Mouse (Mus musculus) liver, embryonic 15.5 days (tissue): ENCODE measurements at regions not wholly inside any gene's neighbourhood (a gene's known extent, or its start where the extent isn't known, plus 50 kb on each side); places are given as distances from the start of the nearest gene placed in this dataset.

Experiments
- ATAC-seq: fragments of 200-750 bp; cut with Nextera tagmentation; 2 replicates; pipeline ENCODE4 v1.8.0; 2017; ENCODE audit warnings: moderate number of reproducible peaks, mild to moderate bottlenecking, moderate library complexity; ENCODE audit not compliant: insufficient read depth
- H3K27ac ChIP-seq: fragments of 300-500 bp; sonication (generic); replicated peaks from 2 replicates; pipeline ENCODE4 v1.5.1; 2015; ENCODE audit warnings: mild to moderate bottlenecking, inconsistent platforms
- H3K27me3 ChIP-seq: fragments of 300-500 bp; sonication (generic); 2 replicates; pipeline ENCODE4 v1.6.1; 2015; ENCODE audit warnings: mild to moderate bottlenecking, inconsistent platforms
- H3K36me3 ChIP-seq: fragments of 300-500 bp; sonication (generic); replicated peaks from 2 replicates; pipeline ENCODE4 v1.6.1; 2015; ENCODE audit warnings: moderate library complexity, mild to moderate bottlenecking, inconsistent platforms
- H3K4me1 ChIP-seq: fragments of 300-500 bp; sonication (generic); replicated peaks from 2 replicates; pipeline ENCODE4 v1.6.1; 2015; ENCODE audit warnings: inconsistent platforms
- H3K4me2 ChIP-seq: fragments of 300-500 bp; sonication (generic); 2 replicates; pipeline ENCODE4 v1.6.1; 2015; ENCODE audit warnings: moderate library complexity, mild to moderate bottlenecking, inconsistent platforms
- H3K4me3 ChIP-seq: fragments of 300-500 bp; sonication (generic); replicated peaks from 2 replicates; pipeline ENCODE4 v1.5.1; 2015; ENCODE audit warnings: mild to moderate bottlenecking, inconsistent platforms
- H3K9ac ChIP-seq: fragments of 300-500 bp; sonication (generic); 2 replicates; pipeline ENCODE4 v1.6.1; 2015; ENCODE audit warnings: moderate library complexity, mild to moderate bottlenecking, inconsistent platforms
- H3K9me3 ChIP-seq: fragments of 300-500 bp; sonication (generic); replicated peaks from 2 replicates; pipeline ENCODE4 v1.6.1; 2016; ENCODE audit warnings: inconsistent platforms
- WGBS: fragments of 180-500 bp; shearing (Covaris S2); methylation state at CpG from one replicate; pipeline ENCODE4 v1.1.7; 2015; ENCODE audit warnings: mixed read lengths; ENCODE audit not compliant: insufficient replicate concordance; 5-methylcytosine and 5-hydroxymethylcytosine counted together

DNA sequence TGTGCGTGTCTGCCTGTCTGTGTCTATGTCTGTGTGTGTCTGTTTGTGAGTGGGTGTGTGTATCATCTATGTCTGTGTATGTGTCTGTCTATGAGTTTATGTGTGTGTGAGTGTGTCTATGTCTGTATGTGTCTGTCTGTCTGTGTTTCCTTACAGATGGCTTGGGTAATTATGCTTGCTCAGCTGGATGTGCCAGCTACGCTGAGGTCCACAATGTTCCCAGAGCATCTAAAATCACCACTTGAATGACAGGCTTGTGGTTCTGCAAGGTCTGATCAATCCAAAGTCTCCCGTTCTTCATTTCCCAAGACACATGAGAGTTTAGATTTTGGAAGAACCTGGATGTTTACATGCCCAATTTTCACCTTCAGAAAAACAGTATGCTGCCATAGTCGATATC, 573.2 kb downstream of the Nfib start:
- Histone ChIP-seq H3K4me1 (no peaks in the 10 kb centered on the region), H3K27me3 (no peaks in the 10 kb centered on the region), H3K27ac (no peak overlapping the region), H3K36me3 (no peaks in the 10 kb centered on the region), H3K9ac (no peak overlapping the region), H3K4me3 (no peak overlapping the region), H3K9me3 (no peaks in the 10 kb centered on the region), H3K4me2 (no peak overlapping the region)
- no peak for ATAC-seq
- 65% methylated on average over 4 of the region's 4 CpGs for WGBS

- Histone ChIP-seq H3K36me3 (no peaks in the 10 kb centered on the region), H3K4me1 (no peaks in the 10 kb centered on the region), H3K4me2 (no peak overlapping the region), H3K27ac (no peak overlapping the region), H3K9ac (no peak overlapping the region), H3K4me3 (no peak overlapping the region), H3K9me3 (no peaks in the 10 kb centered on the region), H3K27me3 (no peaks in the 10 kb centered on the region)
- 33% methylated on average over 1 of the region's 1 CpGs for WGBS
- no peak for ATAC-seq
These were observed 576.1 kb downstream of the Nfib start for GRCm38 (mm10) chr4:82129471-82129870.

DNA sequence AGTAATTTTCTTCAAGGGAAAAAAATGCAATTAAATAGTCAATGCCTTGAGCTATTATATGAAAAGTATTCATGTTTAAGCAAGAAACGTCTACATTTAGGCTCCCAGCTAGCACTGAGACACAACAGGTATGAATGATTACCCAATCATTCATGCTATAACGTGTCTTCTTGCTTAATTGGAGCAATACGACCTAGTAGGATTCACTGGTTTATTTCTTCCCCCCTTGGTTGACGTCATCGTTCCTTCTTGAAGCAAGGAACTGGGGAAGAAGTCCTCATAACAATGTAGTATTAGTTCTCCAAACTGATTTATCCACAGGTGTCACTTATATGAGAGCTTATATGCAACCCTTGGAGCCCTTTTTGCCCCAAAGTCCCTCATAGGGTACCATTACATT, 581.8 kb downstream of the Nfib start:
- ATAC-seq, result no peak

GRCm38 (mm10) chr4:82123101-82123500, 582.4 kb downstream of the Nfib start:
- ATAC-seq, result no peak
- WGBS, result 71% methylated on average over 1 of the region's 1 CpGs
- no peak overlapping the region for H3K27ac ChIP-seq
- no peak overlapping the region for H3K9ac ChIP-seq
- no peak overlapping the region for H3K4me3 ChIP-seq
- no peaks in the 10 kb centered on the region for H3K9me3 ChIP-seq
- H3K27me3 ChIP-seq, result no peaks in the 10 kb centered on the region
- H3K4me1 ChIP-seq, result no peaks in the 10 kb centered on the region
- H3K4me2 ChIP-seq, result no peak overlapping the region
- no peaks in the 10 kb centered on the region for H3K36me3 ChIP-seq

More for the DNA sequence above, 581.8 kb downstream of the Nfib start:
- H3K4me2 ChIP-seq, result no peak overlapping the region
- H3K4me3 ChIP-seq, result no peak overlapping the region
- no peaks in the 10 kb centered on the region for H3K27me3 ChIP-seq
- H3K4me1 ChIP-seq, result no peaks in the 10 kb centered on the region
- 53% methylated on average over 5 of the region's 5 CpGs for WGBS
- no peak overlapping the region for H3K27ac ChIP-seq
- no peak overlapping the region for H3K9ac ChIP-seq
- no peaks in the 10 kb centered on the region for H3K9me3 ChIP-seq
- no peaks in the 10 kb centered on the region for H3K36me3 ChIP-seq

DNA sequence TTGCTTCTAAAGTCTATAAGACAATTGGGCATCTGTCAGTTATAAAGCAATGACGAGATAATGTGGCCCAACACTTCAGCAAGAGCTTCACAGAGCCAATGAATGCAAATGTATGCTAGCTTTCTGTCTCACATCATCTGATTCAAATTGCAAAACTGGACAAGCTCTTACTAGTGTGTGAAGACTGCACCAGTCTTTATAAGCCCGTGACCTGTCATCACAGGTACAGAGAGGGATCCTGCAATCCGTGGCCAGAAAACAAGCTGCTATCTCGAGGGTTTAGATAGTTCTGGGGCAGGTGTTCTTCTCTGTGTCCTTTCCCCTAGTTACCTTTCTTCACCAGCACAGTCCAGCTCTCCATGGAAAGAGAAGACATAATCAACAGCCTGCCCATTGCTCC, 584.8 kb downstream of the Nfib start:
- no peak for ATAC-seq
- H3K4me3 ChIP-seq, result no peak overlapping the region
- H3K4me2 ChIP-seq, result no peak overlapping the region
- H3K36me3 ChIP-seq, result no peaks in the 10 kb centered on the region
- no peaks in the 10 kb centered on the region for H3K9me3 ChIP-seq
- H3K4me1 ChIP-seq, result no peaks in the 10 kb centered on the region
- no peaks in the 10 kb centered on the region for H3K27me3 ChIP-seq
- no peak overlapping the region for H3K9ac ChIP-seq
- WGBS, result 54% methylated on average over 4 of the region's 4 CpGs
- no peak overlapping the region for H3K27ac ChIP-seq

- H3K27ac ChIP-seq, result no peak overlapping the region
- ATAC-seq, result no peak
- H3K4me1 ChIP-seq, result no peaks in the 10 kb centered on the region
- H3K9ac ChIP-seq, result no peak overlapping the region
- no peaks in the 10 kb centered on the region for H3K9me3 ChIP-seq
- no peaks in the 10 kb centered on the region for H3K27me3 ChIP-seq
- H3K4me2 ChIP-seq, result no peak overlapping the region
- H3K36me3 ChIP-seq, result no peaks in the 10 kb centered on the region
- 43% methylated on average over 1 of the region's 1 CpGs for WGBS
- no peak overlapping the region for H3K4me3 ChIP-seq
These were observed 585.2 kb downstream of the Nfib start for GRCm38 (mm10) chr4:82120326-82120725.

DNA sequence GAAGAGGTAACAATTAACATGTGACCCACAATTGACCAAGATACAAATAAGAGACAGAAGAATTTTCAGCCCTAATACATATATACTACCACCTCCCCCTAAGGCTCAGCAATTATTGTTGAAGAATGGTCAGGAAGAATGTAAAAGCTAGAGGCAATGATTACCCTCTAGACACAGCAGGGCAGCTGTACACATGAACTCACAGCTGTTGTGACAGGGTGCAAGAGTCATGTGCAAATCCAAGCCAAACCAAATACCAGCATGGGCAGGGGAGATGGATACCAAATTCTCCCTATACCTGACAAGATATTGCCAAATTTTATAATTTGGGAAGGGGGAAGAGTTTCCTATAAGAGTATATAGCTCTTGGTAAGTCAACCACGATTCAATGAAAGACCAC, 603.7 kb downstream of the Nfib start:
- no peak for ATAC-seq
- 58% methylated on average over 1 of the region's 1 CpGs for WGBS
- H3K4me3 ChIP-seq, result no peak overlapping the region
- no peaks in the 10 kb centered on the region for H3K9me3 ChIP-seq
- H3K9ac ChIP-seq, result no peak overlapping the region
- H3K4me2 ChIP-seq, result no peak overlapping the region
- no peak overlapping the region for H3K27ac ChIP-seq
- H3K4me1 ChIP-seq, result no peaks in the 10 kb centered on the region
- no peaks in the 10 kb centered on the region for H3K36me3 ChIP-seq
- no peaks in the 10 kb centered on the region for H3K27me3 ChIP-seq

GRCm38 (mm10) chr4:82099970-82100368, 605.6 kb downstream of the Nfib start:
- ATAC-seq, result no peak
- Histone ChIP-seq H3K9me3 (no peaks in the 10 kb centered on the region), H3K27me3 (no peaks in the 10 kb centered on the region), H3K4me1 (no peaks in the 10 kb centered on the region), H3K4me3 (no peak overlapping the region), H3K27ac (no peak overlapping the region), H3K4me2 (no peak overlapping the region), H3K36me3 (no peaks in the 10 kb centered on the region), H3K9ac (no peak overlapping the region)
- 63% methylated on average over 6 of the region's 6 CpGs for WGBS

GRCm38 (mm10) chr4:82098986-82099969, 606.3 kb downstream of the Nfib start:
- H3K27ac ChIP-seq, result no peak overlapping the region
- no peak overlapping the region for H3K4me2 ChIP-seq
- ATAC-seq, result no peak
- no peaks in the 10 kb centered on the region for H3K4me1 ChIP-seq
- H3K36me3 ChIP-seq, result no peaks in the 10 kb centered on the region
- no peak overlapping the region for H3K9ac ChIP-seq
- H3K4me3 ChIP-seq, result no peak overlapping the region
- 77% methylated on average over 13 of the region's 13 CpGs for WGBS
- H3K9me3 ChIP-seq, result no peaks in the 10 kb centered on the region
- no peaks in the 10 kb centered on the region for H3K27me3 ChIP-seq

DNA sequence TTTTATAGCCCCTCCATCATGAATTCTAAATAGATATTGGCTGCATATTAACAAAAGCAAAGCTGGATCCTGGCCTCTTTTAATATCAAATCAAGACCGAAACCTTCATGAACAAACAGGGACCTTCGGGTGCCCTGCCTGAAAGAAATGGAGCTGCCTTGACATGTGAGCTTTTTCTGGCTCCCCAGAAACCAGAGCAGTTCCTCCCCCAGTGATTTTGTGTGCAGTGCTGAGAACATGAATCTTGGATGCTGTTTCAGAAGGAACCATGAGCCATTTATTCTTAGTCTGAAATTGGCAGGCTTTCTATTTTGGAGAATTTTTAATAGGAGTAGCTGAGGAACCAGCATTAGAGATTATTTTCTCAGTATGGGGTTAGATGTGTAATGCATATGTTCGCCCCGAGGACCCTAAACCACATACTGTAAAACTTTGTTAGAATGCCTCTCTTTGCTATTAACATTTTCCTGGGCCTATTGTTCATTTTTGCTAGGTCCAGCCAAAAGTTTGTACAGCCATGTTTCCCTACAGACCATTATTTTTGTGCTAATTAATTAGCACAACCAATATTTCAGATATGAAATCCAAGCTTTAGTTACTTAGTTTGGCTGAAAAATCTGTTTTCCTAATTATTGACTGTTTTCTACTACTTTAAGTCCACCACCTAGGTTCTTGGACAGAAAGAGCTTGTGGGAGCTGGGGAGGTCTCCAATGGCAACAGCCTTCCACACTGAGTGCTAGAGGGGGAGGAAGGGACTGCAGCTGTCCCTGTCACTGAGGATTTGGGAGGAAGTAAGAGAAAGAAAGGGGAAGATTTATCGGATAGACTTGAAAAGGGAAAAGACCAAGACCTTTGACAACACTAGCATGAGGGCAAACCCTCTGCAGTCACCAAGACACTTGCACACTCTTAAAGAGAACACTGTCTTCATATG, 613.0 kb downstream of the Nfib start:
- WGBS, result 62% methylated on average over 5 of the region's 5 CpGs
- no peak overlapping the region for H3K4me3 ChIP-seq
- ATAC-seq, result no peak
- no peak overlapping the region for H3K4me2 ChIP-seq
- no peaks in the 10 kb centered on the region for H3K4me1 ChIP-seq
- H3K27ac ChIP-seq, result no peak overlapping the region
- H3K9ac ChIP-seq, result no peak overlapping the region
- H3K36me3 ChIP-seq, result no peaks in the 10 kb centered on the region
- H3K9me3 ChIP-seq, result no peaks in the 10 kb centered on the region
- H3K27me3 ChIP-seq, result no peaks in the 10 kb centered on the region

GRCm38 (mm10) chr4:82089657-82090056, 615.9 kb downstream of the Nfib start:
- Histone ChIP-seq H3K9ac (no peak overlapping the region), H3K4me3 (no peak overlapping the region), H3K27ac (no peak overlapping the region), H3K4me2 (no peak overlapping the region), H3K4me1 (no peaks in the 10 kb centered on the region), H3K9me3 (no peaks in the 10 kb centered on the region), H3K27me3 (no peaks in the 10 kb centered on the region), H3K36me3 (no peaks in the 10 kb centered on the region)
- ATAC-seq, result no peak
- 65% methylated on average over 5 of the region's 5 CpGs for WGBS
